Mouse (Mus musculus): ENCODE data around the gene 9130019O22Rik.
"Not testable (repeated sequence)": the region's sequence is repeated elsewhere in the genome, so short reads cannot be mapped to it uniquely, and the experiment has no call there.

The 9130019O22Rik gene

DNA sequence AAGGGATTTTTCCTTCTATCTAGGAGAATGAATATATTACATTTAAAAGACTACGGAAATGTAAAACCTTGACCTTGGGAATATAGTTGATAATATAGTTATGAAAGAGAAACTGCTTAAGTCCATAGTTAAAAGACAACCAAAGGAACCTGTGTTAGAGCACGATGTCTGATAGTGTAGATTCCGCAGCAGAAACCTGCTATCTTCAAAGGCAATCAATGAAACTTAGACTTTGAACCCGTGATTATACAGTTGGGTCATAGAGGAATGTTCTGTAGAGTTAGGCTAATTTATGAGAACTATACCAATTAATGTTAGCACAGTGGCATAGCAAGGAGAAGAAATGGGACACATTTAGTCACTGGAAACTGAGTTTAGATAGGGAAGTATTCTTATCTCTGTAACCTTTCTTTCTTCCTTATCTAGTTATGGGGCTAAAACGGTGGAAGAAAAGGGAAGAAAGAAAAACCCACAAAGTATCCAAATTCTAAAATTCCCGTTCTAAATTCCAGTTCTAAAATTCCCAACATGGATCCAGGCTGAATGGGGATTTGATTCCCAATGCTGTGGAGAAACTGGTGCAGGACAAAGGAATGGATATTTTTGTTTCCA, 8.6 kb downstream of the 9130019O22Rik start:
- DNase-seq (ENCODE audit: low read depth in 1 of 2, low spot score in 2 of 2), result no peak

DNA sequence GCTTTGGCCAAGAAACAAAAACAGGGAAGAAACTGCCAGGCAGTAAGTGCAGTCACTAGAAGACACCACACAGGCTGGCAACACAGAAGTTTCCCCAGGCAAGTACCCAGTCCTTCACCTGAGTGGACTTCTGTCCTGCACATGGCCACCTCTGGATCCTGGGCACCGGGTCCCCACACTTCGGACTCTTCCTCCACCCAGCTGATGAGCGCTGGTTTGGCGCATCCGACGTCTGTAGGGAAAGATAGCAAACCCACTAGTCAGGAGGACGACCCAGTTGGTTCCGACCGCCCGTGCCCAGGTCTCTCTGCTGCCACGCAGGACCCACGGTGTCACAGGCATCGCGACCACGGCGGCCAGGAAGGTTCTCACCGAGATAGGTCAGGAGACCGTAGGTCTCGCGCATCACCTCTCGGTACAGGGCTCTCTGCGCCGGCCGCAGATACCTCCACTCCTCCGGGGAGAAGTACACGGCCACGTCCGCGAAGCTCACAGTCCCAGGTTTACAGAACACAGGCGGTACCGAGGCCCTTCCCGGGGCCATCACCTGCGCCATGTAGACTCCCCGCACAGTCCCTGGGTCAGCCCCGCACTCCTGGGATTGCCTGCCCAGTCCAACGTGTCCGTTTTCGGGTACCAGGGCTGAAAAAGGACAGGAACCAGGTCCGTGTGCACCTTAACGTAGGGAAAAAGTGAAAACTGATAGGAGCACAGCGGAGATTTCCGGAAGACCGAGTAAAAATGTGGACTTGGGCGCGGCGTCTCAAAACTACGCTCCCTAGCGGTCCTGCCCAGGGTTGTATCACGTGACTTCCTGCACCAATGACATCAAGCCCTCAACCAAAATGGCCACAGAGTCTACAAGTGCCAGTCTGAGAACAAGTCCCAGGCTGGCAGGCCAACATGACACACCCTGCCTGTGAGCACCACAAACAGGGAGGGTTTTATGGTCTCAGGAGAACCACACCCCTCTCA, 11.4 kb downstream of the 9130019O22Rik start, which contains the start of gene Zfp747:
Zfp747 (minus strand) TSS at position 780 of the 975 bp plus-strand sequence.
- peak; percentile 85 for DNase-seq (ENCODE audit: low read depth in 1 of 2, low spot score in 2 of 2)

DNA sequence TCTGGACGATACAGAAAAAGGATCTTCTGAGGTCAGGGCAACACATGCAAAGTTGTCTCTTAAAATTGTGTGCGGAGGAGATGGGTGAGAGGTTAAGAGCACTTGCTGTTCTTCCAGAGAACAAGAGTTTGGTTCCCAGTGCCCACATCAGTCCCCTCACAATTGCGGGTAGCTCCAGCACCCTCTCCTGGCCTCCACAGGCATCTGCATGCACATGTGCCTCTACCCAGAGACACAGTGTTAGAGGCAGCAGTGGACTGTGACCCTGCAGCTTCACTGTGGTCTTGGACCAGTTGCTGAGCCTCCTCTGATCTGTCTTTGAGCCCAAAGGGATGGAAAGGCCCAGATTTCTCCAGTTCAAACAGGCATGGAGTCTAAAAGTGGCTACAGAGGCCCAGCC, 15.1 kb downstream of the 9130019O22Rik start:
- not testable (repeated sequence) for DNase-seq (ENCODE audit: low read depth in 1 of 2, low spot score in 2 of 2)

DNA sequence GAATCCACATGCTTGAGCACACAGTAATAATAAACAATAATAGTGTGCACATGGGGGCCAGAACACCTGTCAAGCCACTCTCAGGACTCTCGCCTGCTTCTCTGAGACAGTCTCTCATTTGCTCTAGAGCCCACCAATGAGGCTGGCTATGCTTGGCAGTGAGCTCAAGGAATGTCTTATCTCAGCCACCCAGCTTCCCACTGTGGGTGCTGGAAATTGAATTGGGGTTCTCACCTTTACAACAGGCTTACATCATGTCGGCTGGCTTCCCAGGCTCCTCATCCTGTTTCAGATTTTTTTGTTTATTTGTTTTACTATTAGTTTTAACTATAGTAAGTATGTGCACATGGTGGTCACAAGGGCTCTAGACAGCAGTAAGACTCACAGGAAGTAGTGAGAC, 15.8 kb downstream of the 9130019O22Rik start:
- no peak for DNase-seq (ENCODE audit: low read depth in 1 of 2, low spot score in 2 of 2)

DNA sequence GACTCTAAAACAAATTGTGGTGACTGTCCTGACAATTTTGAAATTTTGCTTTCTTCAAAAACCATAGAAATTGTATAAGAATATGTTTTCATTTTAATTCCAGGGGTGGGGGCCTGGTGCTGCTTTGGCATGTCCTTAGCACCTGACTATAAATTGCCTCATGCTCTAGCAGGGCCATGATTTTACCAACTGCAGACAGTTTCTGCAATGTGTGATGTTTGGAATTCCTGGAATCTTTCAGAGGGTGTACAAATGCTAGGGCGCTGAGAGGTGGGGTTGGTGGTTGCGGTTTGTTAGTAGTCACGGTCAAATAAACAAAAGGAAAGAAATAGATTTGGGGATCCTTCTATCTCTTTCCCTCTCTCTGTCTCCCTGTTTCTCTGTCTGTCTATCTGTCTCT, 20.7 kb downstream of the 9130019O22Rik start:
- DNase-seq (ENCODE audit: low read depth in 1 of 2, low spot score in 2 of 2), result no peak

DNA sequence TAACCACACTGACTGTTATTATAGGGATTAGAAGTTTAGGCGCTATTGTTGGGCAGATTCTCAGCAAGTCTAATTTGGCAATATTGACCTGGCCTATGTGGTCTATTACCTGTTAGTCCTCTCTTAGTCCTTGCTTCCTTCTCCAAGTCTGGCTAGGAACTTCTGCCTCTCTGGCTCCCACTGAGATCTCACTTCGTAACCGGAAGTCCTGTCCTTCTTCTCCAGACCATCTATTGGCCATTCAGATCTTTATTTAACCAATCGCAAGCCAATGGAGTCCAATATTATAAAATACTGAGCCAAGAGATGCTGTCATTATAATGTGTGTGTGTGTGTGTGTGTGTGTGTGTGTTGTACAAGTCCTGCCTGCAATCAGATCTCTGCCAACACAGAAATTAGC, 22.8 kb downstream of the 9130019O22Rik start:
- DNase-seq (ENCODE audit: low read depth in 1 of 2, low spot score in 2 of 2), result no peak

DNA sequence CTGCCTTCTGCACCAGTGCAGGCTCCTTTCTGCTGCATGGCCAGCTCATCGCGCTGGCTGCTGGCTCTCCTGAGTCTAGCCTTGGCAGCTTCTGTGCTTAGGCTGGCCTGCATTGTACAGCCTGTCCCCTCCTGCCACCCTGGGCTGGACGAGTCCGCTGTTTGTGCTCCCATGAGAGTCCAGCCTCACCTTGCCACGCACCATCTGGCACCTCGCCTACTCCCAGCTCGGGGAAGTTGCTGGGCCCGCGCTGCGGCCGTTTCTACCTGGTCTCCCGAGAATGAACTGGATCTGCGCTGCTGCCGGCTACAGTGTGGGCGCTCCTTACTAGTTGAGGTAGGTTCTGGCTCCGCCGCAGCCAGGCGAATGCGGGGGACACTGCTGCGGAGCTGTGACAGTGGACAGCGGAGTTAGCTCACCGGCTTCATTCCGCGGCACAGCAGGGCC, 23.5 kb downstream of the 9130019O22Rik start:
- no peak for DNase-seq (ENCODE audit: low read depth in 1 of 2, low spot score in 2 of 2)

DNA sequence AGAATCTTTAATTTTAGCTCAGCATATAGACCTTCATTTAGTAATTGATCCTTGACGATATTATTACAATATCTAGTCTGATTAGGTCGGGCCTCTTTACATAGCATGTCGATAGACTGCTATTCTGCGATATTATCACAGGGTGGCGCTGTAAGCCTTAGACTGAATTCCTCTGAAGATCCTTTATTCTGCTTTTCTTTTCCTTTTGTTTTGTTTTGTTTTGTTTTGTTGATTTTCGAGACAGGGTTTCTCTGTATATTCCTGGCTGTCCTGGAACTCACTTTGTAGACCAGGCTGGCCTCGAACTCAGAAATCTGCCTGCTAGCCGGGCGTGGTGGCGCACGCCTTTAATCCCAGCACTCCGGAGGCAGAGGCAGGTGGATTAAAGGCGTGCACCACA, 24.5 kb downstream of the 9130019O22Rik start:
- DNase-seq (ENCODE audit: low read depth in 1 of 2, low spot score in 2 of 2), result not testable (repeated sequence)

DNA sequence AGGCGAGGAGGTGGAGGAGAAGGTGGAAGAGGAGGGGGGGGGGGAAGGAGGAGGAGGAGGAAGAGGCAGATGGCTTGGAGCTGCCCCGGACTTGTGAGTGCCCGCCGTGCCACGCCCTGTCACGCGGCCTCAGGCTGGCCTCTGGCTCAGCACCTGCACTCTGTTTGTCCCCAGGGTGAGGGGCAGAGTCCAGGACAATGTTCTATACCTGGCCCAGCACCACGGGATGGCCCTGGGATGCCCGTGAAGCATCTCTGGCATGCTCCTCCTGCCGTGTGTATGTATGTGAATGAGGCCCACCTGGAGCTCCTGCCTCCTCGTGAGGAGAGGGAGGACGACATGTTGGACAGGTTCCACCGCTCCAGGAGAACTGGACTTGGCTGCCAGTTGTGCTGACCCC, 25.5 kb downstream of the 9130019O22Rik start:
- no peak for DNase-seq (ENCODE audit: low read depth in 1 of 2, low spot score in 2 of 2)

DNA sequence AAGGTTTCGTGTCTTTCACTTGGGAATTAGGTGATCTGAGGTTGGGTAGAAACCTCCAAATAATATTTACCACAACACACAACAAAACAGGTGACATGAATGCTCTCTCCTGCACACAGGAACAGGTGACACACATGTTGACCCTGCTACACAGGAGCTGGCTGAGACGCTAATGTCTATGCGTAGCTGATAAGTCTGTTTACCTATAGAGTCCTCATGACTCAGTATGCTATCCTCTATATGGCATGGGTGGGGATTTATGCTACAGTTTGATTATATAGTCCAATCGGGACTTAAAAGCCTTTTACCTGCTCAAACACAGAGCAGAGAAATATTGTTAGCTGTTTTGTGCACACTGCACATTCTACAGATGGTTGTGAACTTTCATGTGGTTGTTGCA, 26.7 kb downstream of the 9130019O22Rik start:
- no peak for DNase-seq (ENCODE audit: low read depth in 1 of 2, low spot score in 2 of 2)

DNA sequence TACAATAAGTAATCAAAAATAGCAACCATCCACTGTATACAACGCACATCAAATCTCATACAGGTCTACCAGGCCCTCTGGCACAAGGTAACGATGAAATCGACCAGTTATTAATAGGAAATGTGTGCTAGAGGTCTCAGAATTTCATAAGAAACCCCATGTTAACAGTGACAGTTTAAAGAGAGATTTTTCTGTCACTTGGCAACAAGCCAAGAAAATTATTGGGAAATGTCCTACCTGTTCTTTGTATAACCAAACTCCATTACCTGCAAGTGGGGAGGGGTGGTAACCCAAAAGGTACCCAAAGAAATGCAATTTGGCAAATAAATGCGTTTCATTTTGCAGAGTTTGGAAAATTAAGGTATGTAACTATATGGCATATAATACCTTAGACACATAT, 28.5 kb downstream of the 9130019O22Rik start:
- no peak for DNase-seq (ENCODE audit: low read depth in 1 of 2, low spot score in 2 of 2)

DNA sequence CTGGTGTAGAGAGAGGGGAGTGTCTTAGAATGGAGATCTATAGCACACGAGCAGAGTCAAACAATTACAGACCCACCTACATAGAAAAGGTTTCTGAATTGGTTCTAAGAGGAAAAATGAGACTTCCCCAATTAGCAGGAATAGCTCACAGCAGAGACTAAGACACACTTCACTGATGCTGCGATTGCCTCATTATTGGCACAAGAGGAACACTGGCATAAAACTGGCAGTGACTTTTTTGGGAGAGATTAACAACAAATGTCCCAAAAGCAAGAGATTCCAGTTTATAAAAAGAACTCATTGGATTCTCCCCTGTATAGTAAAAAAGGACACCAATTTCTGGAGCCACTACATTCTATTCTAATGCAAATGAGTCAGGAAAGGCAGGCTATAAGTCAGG, 29.1 kb downstream of the 9130019O22Rik start:
- DNase-seq (ENCODE audit: low read depth in 1 of 2, low spot score in 2 of 2), result no peak

DNA sequence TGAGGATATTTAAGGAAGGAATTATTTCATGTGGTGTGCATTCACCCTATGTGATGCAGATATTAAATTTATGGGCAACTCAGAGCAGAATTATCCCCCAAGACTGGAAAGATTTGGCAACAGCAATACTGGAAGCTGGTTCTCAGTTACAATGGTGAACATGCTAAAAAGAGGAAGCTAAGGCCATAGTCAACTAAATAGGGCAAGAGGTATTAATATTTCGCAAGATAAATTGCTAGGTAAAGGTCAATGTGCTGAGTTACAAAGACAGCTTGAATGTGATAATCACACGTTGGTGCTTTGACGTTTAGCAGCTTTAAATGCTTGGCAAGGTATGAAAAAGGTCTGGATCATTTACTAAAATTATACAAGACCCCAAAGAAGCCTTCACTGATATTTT, 31.2 kb downstream of the 9130019O22Rik start:
- no peak for DNase-seq (ENCODE audit: low read depth in 1 of 2, low spot score in 2 of 2)

DNA sequence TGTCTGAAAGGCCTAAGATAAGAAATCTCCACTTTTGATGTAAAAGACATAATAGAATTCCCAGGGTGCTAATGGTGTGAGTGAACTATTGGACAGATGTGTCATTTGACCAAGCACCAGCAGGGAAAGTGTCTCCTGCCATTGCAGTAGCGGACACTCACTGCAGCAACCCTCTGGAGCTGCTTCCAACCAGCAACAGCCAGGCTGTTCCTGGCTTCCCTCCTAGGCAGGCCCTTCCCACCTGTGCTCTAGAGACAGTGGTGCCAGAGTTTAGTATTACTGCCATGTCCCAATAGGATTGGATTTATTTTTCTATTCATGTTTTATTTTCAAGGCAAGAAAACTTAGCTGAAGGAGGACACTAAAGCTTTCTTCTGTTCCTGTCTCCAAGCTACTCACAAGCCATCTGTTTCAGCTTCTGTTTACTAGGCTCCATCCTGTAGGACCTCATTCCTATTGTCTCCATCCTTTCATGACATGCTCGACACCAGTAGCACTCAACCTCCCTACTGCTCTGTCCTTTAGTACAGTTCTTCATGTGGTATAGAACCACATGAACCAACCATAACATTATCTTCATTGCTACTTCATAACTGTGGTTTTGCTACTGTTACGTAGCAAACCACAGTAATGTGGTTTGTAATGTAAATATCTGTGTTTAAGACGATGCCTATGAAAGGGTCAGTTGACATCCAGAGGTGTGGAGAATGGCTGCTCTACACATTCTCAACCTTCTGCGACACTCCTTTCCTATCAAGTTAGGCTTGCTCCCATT, 35.5 kb downstream of the 9130019O22Rik start:
- no peak for DNase-seq (ENCODE audit: low read depth in 1 of 2, low spot score in 2 of 2)

DNA sequence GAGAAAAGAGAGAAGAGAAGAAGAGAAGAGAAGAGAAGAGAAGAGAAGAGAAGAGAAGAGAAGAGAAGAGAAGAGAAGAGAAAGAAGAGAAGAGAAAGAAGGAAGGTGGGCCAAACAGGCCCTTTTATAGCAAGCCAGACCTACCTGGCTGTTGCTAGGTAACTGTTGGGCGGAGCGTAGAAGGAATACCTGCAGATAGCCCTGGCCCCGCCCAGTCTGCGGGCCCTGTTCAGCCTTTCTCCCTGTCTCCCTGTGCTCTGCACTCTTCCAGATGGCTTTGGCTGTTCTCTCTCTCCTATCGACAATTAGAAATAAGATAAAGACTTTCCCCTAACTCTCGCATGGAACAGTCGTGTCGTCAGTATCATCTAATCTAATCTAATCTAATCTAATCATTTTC, 40.3 kb downstream of the 9130019O22Rik start:
- no peak for DNase-seq (ENCODE audit: low read depth in 1 of 2, low spot score in 2 of 2)

DNA sequence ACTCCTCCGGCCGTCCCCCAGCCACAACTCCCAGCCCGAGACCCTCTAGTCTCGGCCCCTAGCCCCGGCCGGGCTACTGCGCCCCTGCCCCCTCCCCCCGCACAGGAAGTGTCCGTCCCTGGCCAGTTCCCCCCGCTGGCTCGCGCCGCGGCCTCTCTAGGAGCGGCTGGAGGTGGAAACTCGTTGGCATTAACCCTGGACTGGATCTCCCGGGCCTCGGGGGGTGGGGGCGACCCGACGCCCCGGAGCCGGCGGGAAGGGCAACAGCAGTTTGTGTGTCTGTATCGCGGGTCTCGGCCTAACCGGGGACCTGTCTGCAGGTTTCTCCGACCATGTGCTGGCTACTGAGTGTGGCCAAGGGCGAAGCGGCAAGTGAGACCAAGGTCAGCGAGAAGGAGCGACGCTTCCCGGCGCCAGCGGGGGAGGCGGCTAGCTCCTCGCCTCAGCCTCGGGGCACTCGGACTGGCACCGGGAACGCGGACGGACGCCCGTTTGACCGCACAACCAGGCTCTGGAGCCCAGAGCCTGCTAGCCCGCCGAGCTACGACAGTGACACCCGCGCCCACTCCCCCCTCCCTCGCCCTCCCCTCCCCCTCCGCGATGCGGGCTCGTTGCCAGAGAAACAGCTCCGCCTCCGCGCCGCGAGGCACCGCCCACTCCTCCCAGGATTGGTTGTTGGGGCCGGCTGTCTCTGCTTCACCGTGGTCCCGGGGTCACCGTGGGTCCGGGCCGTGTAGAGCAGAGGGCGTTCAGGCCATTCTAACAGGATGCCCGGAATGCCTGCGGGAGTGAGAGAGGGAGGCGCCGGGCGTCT, 41.2 kb downstream of the 9130019O22Rik start, which contains the start of gene Zfp768:
Zfp768 (minus strand) TSS at position 78 of the 814 bp plus-strand sequence.
- DNase-seq (ENCODE audit: low read depth in 1 of 2, low spot score in 2 of 2), result peak; percentile 73 to 89

DNA sequence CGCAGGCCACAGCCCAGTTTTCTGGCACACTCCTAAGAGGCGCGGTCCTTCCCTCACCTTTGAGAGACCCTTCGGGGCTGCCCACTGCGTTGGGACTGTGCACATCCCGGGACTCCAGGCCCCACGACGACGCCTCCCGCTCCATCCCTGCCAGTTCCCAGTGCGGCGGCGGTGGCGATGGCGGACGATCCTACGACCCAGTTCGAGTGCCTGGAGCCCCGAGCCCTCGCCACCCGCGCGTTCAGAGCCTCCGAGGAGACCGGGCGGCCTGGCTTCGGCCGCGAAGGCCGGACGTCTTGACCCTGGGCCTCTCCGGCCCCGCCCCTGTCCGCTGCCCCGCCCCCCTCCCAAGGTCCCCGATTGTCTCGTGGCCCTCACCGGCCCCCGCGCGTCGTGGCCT, 41.9 kb downstream of the 9130019O22Rik start:
- no peak for DNase-seq (ENCODE audit: low read depth in 1 of 2, low spot score in 2 of 2)

DNA sequence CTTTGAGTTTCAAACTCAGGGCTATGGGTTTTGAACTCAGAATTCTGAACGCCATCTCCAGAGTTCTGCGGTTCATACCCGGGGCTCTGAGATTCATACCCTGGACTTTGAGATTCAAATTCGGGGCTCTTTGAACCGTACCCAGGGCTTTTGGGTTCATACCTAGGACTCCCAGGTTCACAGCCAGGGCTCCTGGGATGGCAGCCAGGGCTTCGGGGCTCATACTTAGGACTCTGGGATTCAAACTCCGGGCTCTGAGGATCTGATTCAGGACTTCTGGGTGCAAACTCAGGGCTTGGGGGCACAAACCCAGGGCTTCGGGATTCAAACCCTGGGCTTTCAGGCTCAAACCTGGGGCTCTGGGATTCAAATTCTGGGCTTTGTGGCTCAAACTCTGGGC, 42.6 kb downstream of the 9130019O22Rik start:
- no peak for DNase-seq (ENCODE audit: low read depth in 1 of 2, low spot score in 2 of 2)

DNA sequence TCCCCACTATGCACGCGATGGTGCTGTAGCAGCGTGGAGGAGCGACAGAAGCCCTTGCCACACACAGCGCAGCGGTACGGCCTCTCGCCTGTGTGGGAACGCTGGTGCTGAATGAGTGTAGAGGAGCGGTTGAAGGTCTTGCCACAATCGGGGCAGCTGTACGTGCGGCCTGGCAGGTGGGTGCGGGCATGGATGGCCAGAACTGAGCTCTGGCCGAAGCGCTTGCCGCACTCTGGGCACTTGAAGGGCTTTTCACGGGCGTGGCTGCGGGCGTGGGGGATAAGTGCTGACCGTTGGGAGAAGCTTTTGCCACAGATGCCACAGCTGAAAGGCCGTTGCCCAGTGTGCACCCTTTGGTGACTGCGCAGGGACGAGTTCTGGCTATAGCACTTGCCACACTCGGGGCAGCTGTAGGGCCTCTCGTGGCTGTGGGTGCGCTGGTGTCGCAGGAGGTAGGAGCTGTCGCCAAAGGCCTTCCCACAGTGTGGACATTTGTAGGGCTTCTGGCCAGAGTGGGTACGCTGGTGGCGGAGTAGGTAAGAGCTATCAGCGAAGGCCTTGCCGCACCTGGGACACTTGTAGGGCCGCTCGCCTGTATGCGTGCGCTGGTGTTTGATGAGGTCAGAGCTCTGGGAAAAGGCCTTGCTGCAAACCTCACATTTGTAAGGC, 43.5 kb downstream of the 9130019O22Rik start:
- no peak for DNase-seq (ENCODE audit: low read depth in 1 of 2, low spot score in 2 of 2)

DNA sequence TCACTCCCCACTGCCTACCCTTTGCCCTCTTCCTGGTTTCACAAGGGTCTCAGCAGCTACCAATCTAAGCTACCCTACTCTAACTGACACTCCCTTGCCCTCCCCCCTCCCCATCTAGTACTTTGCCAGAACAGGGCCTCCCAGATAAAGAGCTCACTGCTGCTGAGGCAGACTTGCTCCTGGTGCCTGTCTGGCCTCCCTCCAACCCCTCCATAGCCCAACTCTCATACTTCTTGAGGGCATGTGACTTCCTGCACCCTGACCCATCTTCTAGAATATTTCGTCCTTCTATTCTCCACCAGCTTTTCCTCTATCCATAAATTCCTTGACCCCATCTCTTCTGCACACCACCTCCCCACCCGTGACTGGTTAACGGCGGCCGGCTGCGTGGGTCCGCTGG, 44.1 kb downstream of the 9130019O22Rik start:
- no peak for DNase-seq (ENCODE audit: low read depth in 1 of 2, low spot score in 2 of 2)

All from monocyte, adult 2 months (primary cell).